Mouse (Mus musculus): ENCODE measurements around the gene Rrp12. TPM values are rescaled to one million over a fixed set of nuclear protein-coding genes. Genes with fewer than 3 reads are reported as not detected.
"Not testable (repeated sequence)": the region's sequence is repeated elsewhere in the genome, so short reads cannot be mapped to it uniquely, and the experiment has no call there.

Rrp12 gene
- polyA plus RNA-seq, 1 experiment from 2014 or later: 6.8 TPM

DNA sequence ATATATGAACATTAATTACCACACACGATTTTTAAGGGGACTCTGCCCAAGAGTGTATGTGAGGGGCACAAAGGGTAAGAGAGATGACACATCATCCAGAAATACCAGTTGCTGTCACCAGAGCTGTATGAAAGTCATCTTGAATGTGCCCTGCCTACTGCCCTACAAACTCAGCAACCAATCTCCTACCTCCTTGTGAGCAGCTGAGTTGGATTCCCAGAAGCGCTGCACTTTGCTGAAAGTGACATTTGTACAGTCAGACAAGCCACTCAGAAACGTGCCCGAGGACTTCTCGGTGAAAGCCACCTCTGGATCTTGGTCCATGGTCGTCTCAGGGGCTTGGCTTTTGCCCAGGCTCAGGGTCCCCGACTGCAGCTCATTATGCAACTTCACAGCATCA lies 1.0 kb downstream of the Rrp12 start:
- H3K36me3 ChIP-seq (ENCODE audit: inconsistent target): no peaks in the 10 kb centered on the region
- H3K27ac ChIP-seq: peak overlapping the region; percentile 67
- peak overlapping the region; percentile 68 for H3K4me3 ChIP-seq (ENCODE audit: inconsistent target)
- 37% methylated on average over 6 of the region's 7 CpGs for WGBS (ENCODE audit: missing documents)
- peaks cover 13% of the 10 kb centered on the region; the same call in 1 of the 2 replicates for H3K79me2 ChIP-seq (ENCODE audit: inconsistent target)

DNA sequence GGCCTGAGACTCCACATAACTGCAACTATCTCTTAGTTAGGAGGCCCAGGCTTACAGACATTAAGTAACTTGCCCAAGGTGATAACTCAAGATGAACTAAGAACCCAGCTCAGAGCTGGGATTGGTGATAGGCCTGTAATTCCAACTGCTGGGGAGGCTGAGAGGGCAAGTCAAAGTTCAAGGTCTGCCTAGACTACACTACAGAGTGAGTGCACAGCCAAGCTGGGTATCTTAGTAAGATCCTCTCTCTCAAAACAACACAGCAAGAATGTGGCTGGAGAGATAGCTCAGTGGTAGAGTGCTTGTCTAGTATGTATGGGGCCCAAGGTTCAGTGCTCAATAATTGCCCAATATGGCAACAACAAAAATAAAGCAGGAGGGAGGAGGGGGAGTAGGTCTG lies 7.8 kb downstream of the Rrp12 start:
- Histone ChIP-seq H3K27ac (no peak overlapping the region), H3K4me3 (ENCODE audit: inconsistent target) (no peak overlapping the region)

DNA sequence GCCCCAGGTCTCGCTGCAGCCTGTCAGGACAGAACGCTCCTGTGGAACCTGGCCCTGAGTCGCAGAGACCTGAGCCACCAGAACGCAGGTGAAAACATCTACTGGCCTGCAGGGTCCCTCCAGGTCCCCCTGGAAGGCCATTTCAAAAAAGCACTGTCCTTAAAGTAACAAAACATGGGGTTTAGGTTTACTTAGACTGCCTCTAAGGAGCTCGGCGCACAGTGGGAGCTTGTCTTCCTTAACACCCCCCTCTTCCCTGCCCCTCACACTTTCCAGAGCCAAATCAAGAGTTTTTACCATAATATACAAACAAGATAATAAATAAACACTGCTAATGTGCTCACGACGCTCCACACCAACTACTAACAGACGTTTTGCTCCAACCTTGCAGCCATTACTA lies 12.1 kb downstream of the Rrp12 start:
- H3K79me2 ChIP-seq (ENCODE audit: inconsistent target): no peaks in the 10 kb centered on the region
- no peak overlapping the region for H3K27ac ChIP-seq
- no peak overlapping the region for H3K4me3 ChIP-seq (ENCODE audit: inconsistent target)
- peaks cover 23% of the 10 kb centered on the region; the same call in 1 of the 2 replicates for H3K36me3 ChIP-seq (ENCODE audit: inconsistent target)
- 95% methylated on average over 9 of the region's 9 CpGs for WGBS (ENCODE audit: missing documents)

More for the DNA sequence above, 7.8 kb downstream of the Rrp12 start:
- Histone ChIP-seq H3K79me2 (ENCODE audit: inconsistent target) (no peaks in the 10 kb centered on the region), H3K36me3 (ENCODE audit: inconsistent target) (peaks cover 23% of the 10 kb centered on the region; the same call in 1 of the 2 replicates)

DNA sequence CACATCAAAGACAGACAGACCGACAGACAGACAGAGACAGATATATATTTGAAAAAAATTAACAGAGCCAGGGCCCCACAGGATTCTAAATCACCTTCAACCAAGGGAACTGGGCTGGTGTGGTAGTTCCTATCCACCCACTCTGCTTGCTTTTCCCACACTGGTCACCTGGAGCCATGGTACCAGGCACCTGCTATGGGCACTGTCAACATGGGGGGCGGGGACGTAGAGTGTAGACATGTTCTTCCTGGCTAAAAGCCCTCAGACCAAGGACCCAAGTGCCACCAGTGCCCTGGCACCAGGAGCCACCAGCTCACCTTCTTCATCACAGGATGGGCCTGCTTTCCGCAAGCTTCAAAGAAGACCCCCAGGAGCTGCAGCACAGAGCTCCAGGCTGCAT lies 14.1 kb downstream of the Rrp12 start:
- Histone ChIP-seq H3K79me2 (ENCODE audit: inconsistent target) (no peaks in the 10 kb centered on the region), H3K4me3 (ENCODE audit: inconsistent target) (no peak overlapping the region), H3K36me3 (ENCODE audit: inconsistent target) (peaks cover 26% of the 10 kb centered on the region; the same call in 1 of the 2 replicates), H3K27ac (no peak overlapping the region)
- WGBS (ENCODE audit: missing documents): 91% methylated on average over 4 of the region's 4 CpGs

DNA sequence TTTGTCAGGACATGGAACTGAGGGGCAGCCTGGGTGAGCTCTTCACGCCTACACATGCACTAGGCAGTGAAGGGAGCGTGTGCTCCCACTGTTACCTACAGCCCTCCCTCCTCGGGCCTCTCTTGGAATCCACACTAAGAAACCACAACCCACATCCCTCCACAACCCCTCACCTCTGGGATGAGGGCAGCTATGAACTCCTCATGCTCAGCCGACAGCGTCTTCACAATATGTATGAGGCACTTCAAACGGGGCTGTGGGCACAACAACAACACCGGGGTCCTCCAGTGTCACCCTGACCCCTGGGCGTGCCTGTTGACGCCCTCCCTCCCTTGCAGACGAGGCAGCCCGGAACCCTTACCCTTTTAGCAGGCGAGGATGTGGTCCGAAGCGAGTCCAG lies 21.6 kb downstream of the Rrp12 start:
- peaks cover 17% of the 10 kb centered on the region for H3K36me3 ChIP-seq (ENCODE audit: inconsistent target)

DNA sequence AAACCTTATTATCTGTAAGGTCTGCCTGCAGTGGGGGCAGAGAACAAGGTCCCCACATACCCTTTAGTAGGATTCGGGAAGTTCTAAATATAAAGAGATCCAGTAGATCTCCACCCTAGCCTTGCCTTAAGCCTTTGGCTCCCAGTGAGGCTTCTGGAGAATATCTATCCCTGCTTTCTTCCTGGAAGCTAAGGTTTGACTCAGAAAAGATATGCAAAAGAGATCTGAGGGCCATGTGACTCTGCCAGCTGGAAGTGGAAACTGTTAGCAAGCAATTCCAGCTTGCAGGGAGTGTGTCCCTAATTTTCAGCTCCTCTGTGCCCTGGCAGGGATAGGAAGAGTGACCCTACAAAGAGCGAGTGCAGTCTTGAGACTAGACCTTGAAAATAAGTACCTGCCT lies 23.7 kb downstream of the Rrp12 start:
- Histone ChIP-seq H3K4me3 (ENCODE audit: inconsistent target) (no peak overlapping the region), H3K79me2 (ENCODE audit: inconsistent target) (no peaks in the 10 kb centered on the region), H3K27ac (no peak overlapping the region), H3K36me3 (ENCODE audit: inconsistent target) (peaks cover 14% of the 10 kb centered on the region)
- 86% methylated on average over 2 of the region's 2 CpGs for WGBS (ENCODE audit: missing documents)

More for the DNA sequence above, 21.6 kb downstream of the Rrp12 start:
- H3K79me2 ChIP-seq (ENCODE audit: inconsistent target): no peaks in the 10 kb centered on the region
- H3K4me3 ChIP-seq (ENCODE audit: inconsistent target): no peak overlapping the region
- WGBS (ENCODE audit: missing documents): 89% methylated on average over 14 of the region's 14 CpGs
- H3K27ac ChIP-seq: no peak overlapping the region

DNA sequence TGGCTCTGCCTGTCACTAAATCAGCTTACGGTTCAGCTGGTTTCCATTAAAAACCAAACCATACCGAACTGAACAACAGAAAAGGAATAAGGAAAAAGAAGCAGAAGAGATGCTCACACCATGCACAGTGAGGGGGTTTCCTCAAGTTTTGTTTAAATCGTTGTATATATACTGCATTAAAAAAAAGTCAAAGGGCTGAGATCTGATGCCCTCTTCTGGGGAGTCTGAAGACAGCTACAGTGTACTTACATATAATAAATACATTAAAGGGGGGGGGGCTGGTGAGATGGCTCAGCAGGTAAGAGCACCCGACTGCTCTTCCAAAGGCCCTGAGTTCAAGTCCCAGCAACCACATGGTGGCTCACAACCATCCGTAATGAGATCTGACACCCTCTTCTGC lies 26.0 kb downstream of the Rrp12 start:
- not testable (repeated sequence) for H3K36me3 ChIP-seq (ENCODE audit: inconsistent target); H3K27ac ChIP-seq; H3K79me2 ChIP-seq (ENCODE audit: inconsistent target); H3K4me3 ChIP-seq (ENCODE audit: inconsistent target)
- WGBS (ENCODE audit: missing documents): 74% methylated on average over 5 of the region's 5 CpGs

DNA sequence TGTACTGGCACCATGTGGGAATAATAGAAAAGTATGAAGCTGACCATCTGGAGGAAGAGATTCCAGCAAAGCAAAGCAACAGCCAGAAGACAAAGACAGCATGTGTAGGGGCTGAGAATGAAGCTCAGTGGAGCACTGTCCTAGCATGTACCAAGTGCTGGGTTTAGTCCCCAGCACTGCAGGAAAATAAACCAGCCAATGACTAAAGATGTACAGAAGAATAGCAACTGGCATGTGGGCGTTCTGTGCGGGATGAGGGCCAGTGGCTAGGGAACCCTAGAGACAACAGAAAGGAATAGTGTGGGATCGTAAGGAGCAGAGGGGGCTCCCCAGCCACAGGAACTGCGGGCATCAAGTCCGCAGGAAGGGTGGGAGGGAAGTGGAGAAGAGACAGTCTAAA lies 26.7 kb downstream of the Rrp12 start:
- Histone ChIP-seq H3K79me2 (ENCODE audit: inconsistent target) (no peaks in the 10 kb centered on the region), H3K36me3 (ENCODE audit: inconsistent target) (peaks cover 5% of the 10 kb centered on the region), H3K4me3 (ENCODE audit: inconsistent target) (no peak overlapping the region), H3K27ac (no peak overlapping the region)
- WGBS (ENCODE audit: missing documents): 100% methylated on average over 5 of the region's 5 CpGs

DNA sequence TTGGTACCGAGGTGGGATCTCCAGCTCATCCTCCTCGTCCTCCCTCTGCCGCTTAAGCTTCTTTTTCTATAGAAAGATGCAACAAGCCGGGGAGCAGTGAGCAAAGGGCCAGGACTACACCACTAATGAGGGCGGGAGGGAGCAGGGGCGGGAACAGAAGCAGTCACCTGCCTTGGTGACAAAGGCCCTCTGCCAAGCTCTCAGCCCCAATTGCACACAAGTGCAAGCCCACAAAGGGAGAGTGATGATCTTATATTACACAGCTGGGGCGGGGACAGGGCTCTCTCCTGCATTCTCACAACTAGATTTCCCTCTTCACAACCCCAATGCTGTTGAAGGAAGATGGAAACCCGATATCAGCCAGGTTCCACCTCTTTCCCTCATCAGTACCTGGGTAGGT lies 29.3 kb downstream of the Rrp12 start:
- 95% methylated on average over 8 of the region's 8 CpGs for WGBS (ENCODE audit: missing documents)
- Histone ChIP-seq H3K27ac (no peak overlapping the region), H3K79me2 (ENCODE audit: inconsistent target) (no peaks in the 10 kb centered on the region), H3K4me3 (ENCODE audit: inconsistent target) (no peak overlapping the region), H3K36me3 (ENCODE audit: inconsistent target) (peaks cover 5% of the 10 kb centered on the region; the same call in 1 of the 2 replicates)

DNA sequence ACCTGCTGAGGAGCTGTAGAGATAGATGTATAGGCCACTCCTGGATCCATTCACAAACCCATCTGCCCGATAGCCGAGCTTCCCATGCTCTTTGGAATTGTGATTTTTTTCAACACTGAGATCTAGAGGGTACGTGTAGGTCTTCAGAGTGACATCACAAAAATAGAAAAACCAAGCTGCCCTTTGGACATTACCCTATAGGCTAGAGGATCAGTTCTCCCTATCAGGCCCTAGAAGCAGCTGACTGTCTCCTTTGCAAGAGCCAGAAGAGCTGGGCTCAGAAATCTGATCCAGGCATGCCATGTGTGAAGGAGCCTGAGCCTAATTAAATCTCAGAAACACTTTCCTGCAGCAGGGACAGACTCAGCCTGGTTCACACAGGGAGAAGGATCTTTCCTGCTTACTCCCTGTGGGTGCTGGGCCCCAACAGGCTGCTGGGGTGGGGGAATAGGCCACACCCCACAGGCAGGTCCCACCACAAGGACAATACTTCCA lies 38.1 kb downstream of the Rrp12 start:
- H3K4me3 ChIP-seq (ENCODE audit: inconsistent target): no peak overlapping the region
- WGBS (ENCODE audit: missing documents): 90% methylated on average over 3 of the region's 3 CpGs
- H3K27ac ChIP-seq: no peak overlapping the region
- H3K79me2 ChIP-seq (ENCODE audit: inconsistent target): no peaks in the 10 kb centered on the region
- no peaks in the 10 kb centered on the region for H3K36me3 ChIP-seq (ENCODE audit: inconsistent target)

DNA sequence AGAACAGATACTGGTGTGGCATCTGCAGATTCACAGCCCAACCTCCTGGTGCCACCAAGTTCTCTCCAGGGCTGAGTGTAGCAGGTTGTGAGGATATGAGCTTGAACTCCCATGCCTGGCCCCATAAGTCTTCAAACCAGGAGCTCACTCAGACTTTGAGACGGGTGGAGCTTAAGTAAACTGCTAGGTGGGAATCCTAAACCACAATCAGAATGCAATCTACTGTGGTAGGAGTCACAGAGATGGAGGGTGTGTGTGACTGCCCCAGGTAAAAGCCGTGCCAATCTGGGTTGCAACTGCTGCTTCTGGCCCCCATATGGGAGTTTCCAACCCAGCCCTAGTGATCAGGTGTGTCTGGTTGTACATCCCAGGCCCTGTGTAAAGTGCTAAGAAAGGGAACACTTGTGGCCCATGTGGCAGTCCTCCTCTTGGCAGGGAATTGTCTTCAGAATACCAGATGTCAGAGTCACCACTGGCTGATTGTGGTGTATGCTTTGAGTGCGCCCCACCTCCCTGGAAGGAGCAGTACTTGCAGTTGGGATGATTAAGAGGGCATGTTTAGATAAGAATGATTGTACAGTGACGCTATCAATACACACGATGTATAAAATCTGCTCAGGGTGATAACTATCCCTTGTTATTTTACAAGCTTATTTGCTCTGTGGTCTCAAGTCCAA lies 38.7 kb downstream of the Rrp12 start:
- WGBS (ENCODE audit: missing documents): 97% methylated on average over 5 of the region's 5 CpGs
- no peaks in the 10 kb centered on the region for H3K36me3 ChIP-seq (ENCODE audit: inconsistent target)
- H3K4me3 ChIP-seq (ENCODE audit: inconsistent target): no peak overlapping the region
- H3K27ac ChIP-seq: no peak overlapping the region
- H3K79me2 ChIP-seq (ENCODE audit: inconsistent target): no peaks in the 10 kb centered on the region

DNA sequence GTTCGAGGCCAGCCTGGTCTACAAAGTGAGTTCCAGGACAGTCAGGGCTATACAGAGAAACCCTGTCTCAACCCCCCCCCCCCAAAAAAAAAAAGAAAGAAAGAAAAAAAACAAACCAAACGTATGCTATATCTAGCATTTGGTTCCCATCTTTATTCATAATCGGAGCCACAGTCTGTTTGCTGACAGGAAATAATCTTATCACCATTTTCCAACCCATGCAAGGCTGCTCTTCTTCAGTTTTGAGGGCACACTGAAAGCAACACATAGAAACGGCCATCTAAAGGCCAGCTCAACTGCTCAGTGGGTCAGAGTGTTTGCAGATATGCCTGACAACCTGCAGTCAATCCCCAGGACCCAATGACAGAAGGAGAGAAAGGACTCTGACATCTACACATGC lies 43.5 kb downstream of the Rrp12 start:
- Histone ChIP-seq H3K36me3 (ENCODE audit: inconsistent target) (no peaks in the 10 kb centered on the region), H3K4me3 (ENCODE audit: inconsistent target) (no peak overlapping the region), H3K27ac (no peak overlapping the region), H3K79me2 (ENCODE audit: inconsistent target) (no peaks in the 10 kb centered on the region)
- WGBS (ENCODE audit: missing documents): 92% methylated on average over 3 of the region's 4 CpGs

DNA sequence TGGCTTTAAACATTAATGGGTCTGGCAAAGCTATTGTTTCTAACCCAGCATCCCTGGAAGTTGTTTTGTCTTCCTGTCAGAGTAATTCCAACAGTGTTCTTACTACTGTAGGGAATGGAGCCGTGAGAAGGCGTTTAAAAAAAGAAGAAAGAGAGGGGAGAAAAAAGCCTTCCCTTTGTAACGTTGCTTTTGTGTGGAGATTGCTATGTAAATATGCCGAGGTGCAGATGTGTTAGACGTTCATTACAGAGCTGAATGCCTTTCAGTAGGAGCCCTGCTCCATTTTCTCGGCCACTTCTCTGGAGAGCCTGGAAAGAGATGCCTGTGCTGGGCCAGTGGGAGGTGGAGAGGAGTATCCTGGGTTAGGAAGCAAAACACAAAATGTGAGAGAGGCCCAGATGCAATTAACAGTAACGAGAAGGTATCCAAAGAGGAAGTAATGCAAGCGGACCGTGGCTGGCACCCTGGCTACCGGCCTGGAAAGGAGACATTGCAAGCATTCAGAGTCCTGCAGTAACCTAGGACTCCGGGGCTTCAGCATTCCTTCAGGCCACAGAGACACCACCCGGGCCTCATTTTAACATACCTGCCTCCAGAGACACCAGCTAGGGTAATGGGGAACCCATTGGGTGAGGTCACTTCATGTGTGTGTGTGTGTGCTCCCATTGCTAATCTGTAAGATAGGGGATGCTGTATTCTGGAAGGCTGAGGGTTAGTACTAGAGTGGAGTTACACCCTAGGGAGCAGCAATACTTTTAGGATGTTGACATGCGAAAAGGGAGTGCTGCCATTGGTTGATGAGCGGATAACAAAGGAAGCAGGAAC lies 45.0 kb downstream of the Rrp12 start:
- Histone ChIP-seq H3K4me3 (ENCODE audit: inconsistent target) (no peak overlapping the region), H3K79me2 (ENCODE audit: inconsistent target) (no peaks in the 10 kb centered on the region), H3K36me3 (ENCODE audit: inconsistent target) (no peaks in the 10 kb centered on the region), H3K27ac (no peak overlapping the region)
- WGBS (ENCODE audit: missing documents): 32% methylated on average over 14 of the region's 14 CpGs

DNA sequence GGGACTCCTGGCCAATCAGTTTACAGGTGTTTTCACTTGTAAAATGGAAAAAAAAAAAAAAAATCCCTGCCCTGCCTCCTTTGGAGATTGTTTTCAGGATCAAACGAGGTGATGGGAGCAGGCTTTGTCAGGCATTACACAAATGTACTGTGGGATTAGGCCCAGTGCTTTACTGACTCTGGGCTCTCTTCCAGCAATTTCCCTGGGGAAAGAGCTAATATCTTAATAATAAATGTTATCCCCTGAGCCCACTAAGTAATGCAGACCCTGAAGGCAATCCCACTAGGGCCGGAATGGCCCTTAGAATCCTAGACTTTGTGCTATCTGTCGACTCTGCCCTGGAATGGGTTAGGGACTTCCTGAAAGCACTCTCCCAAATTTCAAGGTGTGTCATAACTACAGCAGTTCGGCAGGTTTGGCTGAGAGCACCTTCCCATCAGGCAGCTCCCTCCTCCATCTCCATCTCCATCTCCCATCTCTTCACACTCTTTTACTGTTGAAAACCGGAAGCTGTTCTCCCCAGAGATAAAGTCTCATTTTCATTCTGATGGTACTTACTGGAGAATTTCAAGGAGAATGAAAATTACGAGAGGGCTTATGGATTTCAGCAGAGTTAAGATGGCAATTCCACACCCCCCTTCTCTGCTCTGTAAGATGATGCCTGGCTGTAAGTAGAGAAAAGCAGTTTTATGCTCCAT lies 45.8 kb downstream of the Rrp12 start:
- H3K27ac ChIP-seq: no peak overlapping the region
- 88% methylated on average over 6 of the region's 6 CpGs for WGBS (ENCODE audit: missing documents)

More for the DNA sequence above, 45.8 kb downstream of the Rrp12 start:
- Histone ChIP-seq H3K36me3 (ENCODE audit: inconsistent target) (no peaks in the 10 kb centered on the region), H3K79me2 (ENCODE audit: inconsistent target) (no peaks in the 10 kb centered on the region), H3K4me3 (ENCODE audit: inconsistent target) (no peak overlapping the region)
